20 mouse cellular contexts compared by ENCODE assay signal in genomic region chr1:92063271-92063670, GRCm38 (mm10).
DNase-seq lines count a peak whose midpoint lies in the region; ATAC-seq and TF ChIP-seq lines count a peak whose summit lies in the region.
"Had no signal": no experiment of that assay in that cellular context is flagged by ENCODE, and none has a peak within 500 bp of the region (broad histone marks: within the 10 kb centered on the region; RNA-seq: fewer than 3 reads in every experiment).

No protein-coding gene starts in this region.

- H3K27ac ChIP-seq in hindbrain, embryonic 13.5 days = peak overlapping the region; percentile 79; the same call in 1 of the 2 replicates
- no peak overlapping the region for H3K27ac ChIP-seq in hindbrain, embryonic 10.5 days
- H3K27ac ChIP-seq in cerebellum, adult 2 months (ENCODE audit: insufficient read depth, low read length) = no peak overlapping the region
- no peak overlapping the region for H3K27ac ChIP-seq in liver, embryonic 12.5 days
- H3K27ac ChIP-seq: embryonic facial prominence, embryonic 12.5 days; heart, embryonic 15.5 days; kidney, postnatal 0 days; left cerebral cortex, adult 2 months; liver, embryonic 14.5 days; midbrain, embryonic 15.5 days had no signal

- TF ChIP-seq POLR2A in cerebellum, adult 2 months (IDR thresholded peaks at IDR 0.05; ENCODE audit: borderline replicate concordance, insufficient read depth, low read length) = no peak

- H3K4me1 ChIP-seq in hindbrain, embryonic 13.5 days (replicated peaks) = peaks cover 48% of the 10 kb centered on the region
- H3K4me1 ChIP-seq in hindbrain, embryonic 10.5 days (replicated peaks) = peaks cover 35% of the 10 kb centered on the region
- H3K4me1 ChIP-seq in cerebellum, adult 2 months (ENCODE audit: control insufficient read depth, insufficient read depth, low read length) = peaks cover 15% of the 10 kb centered on the region
- peaks cover 12% of the 10 kb centered on the region; the same call in 1 of the 2 replicates for H3K4me1 ChIP-seq in liver, embryonic 12.5 days

- no peak overlapping the region for H3K4me3 ChIP-seq in hindbrain, embryonic 13.5 days
- H3K4me3 ChIP-seq in hindbrain, embryonic 10.5 days = no peak overlapping the region
- H3K4me3 ChIP-seq in cerebellum, adult 2 months (replicated peaks; ENCODE audit: insufficient read depth, low read depth, low read length) = no peak overlapping the region
- no peak overlapping the region for H3K4me3 ChIP-seq in liver, embryonic 12.5 days
- H3K4me3 ChIP-seq: embryonic facial prominence, embryonic 12.5 days; heart, embryonic 15.5 days; left cerebral cortex, adult 2 months; megakaryocyte, embryonic 14.5 days; midbrain, embryonic 15.5 days had no signal

- ATAC-seq in hindbrain, embryonic 13.5 days (ENCODE audit: low FRiP score) = no peak
- no peak for ATAC-seq in liver, embryonic 12.5 days
- ATAC-seq: forebrain, postnatal 0 days; midbrain, embryonic 15.5 days had no signal

- 96% methylated on average over 3 of the region's 3 CpGs for WGBS in hindbrain, embryonic 13.5 days
- WGBS in hindbrain, embryonic 10.5 days = 96% methylated on average over 3 of the region's 3 CpGs
- 51% methylated on average over 3 of the region's 3 CpGs for WGBS in cerebellum, adult 2 months
- WGBS in liver, embryonic 12.5 days (ENCODE audit: insufficient replicate concordance) = 73% methylated on average over 3 of the region's 3 CpGs

- H3K9me3 ChIP-seq in hindbrain, embryonic 13.5 days = no peaks in the 10 kb centered on the region
- no peaks in the 10 kb centered on the region for H3K9me3 ChIP-seq in hindbrain, embryonic 10.5 days
- H3K9me3 ChIP-seq in liver, embryonic 12.5 days (replicated peaks) = no peaks in the 10 kb centered on the region
- H3K9me3 ChIP-seq: embryonic facial prominence, embryonic 12.5 days; heart, embryonic 15.5 days; megakaryocyte, embryonic 14.5 days; midbrain, embryonic 15.5 days had no signal

- no peak for TF ChIP-seq CTCF in cerebellum, adult 2 months (IDR thresholded peaks at IDR 0.05; ENCODE audit: borderline replicate concordance, insufficient read depth, low read depth, low read length)

- DNase-seq in hindbrain, embryonic 10.5 days (ENCODE audit: low spot score) = no peak
- DNase-seq in cerebellum, adult 11 months = peak; percentile 44
- peak; percentile 48 to 66 for DNase-seq in cerebellum, adult 2 months
- peak; percentile 48 to 71 for DNase-seq in cerebellum, postnatal 25 days
- no peak for DNase-seq in kidney, postnatal 10 days
- DNase-seq: adrenal gland, adult 8-10 months; forebrain, postnatal 0 days; gastrocnemius, postnatal 36 days; heart, postnatal 36 days; kidney, adult 18-20 months; lung, embryonic 14.5 days had no signal

- H3K4me2 ChIP-seq in hindbrain, embryonic 13.5 days = no peak overlapping the region
- H3K4me2 ChIP-seq in liver, embryonic 12.5 days = no peak overlapping the region
- H3K4me2 ChIP-seq: embryonic facial prominence, embryonic 12.5 days; heart, embryonic 15.5 days; lung, embryonic 14.5 days; midbrain, embryonic 15.5 days had no signal

- H3K27me3 ChIP-seq in hindbrain, embryonic 13.5 days = no peaks in the 10 kb centered on the region
- no peaks in the 10 kb centered on the region for H3K27me3 ChIP-seq in hindbrain, embryonic 10.5 days (ENCODE audit: insufficient read depth, poor library complexity, severe bottlenecking)
- no peaks in the 10 kb centered on the region for H3K27me3 ChIP-seq in cerebellum, adult 2 months (ENCODE audit: control insufficient read depth, insufficient read depth, low read length)
- no peaks in the 10 kb centered on the region for H3K27me3 ChIP-seq in liver, embryonic 12.5 days (replicated peaks)
- H3K27me3 ChIP-seq: embryonic facial prominence, embryonic 12.5 days; heart, embryonic 15.5 days; midbrain, embryonic 15.5 days had no signal

- no peak overlapping the region; the same call in 1 of the 2 replicates for H3K9ac ChIP-seq in hindbrain, embryonic 13.5 days
- no peak overlapping the region for H3K9ac ChIP-seq in liver, embryonic 12.5 days
- H3K9ac ChIP-seq: embryonic facial prominence, embryonic 12.5 days; forebrain, postnatal 0 days; heart, embryonic 15.5 days; liver, embryonic 14.5 days; lung, embryonic 14.5 days; midbrain, embryonic 15.5 days had no signal

- no peaks in the 10 kb centered on the region; the same call in 1 of the 2 replicates for H3K36me3 ChIP-seq in hindbrain, embryonic 13.5 days
- H3K36me3 ChIP-seq in hindbrain, embryonic 10.5 days = no peaks in the 10 kb centered on the region
- no peaks in the 10 kb centered on the region for H3K36me3 ChIP-seq in liver, embryonic 12.5 days
- H3K36me3 ChIP-seq: embryonic facial prominence, embryonic 12.5 days; heart, embryonic 15.5 days; midbrain, embryonic 15.5 days had no signal

Comparison
In these comparisons a context has a peak if more than half of its experiments do, and no peak if none do; other contexts are left out.
1. DNase-seq: peak in cerebellum, adult 11 months (single experiment), cerebellum, adult 2 months (2 of 2) and cerebellum, postnatal 25 days (2 of 2); none in hindbrain, embryonic 10.5 days (single experiment) and kidney, postnatal 10 days (single experiment).